Mouse (Mus musculus) thymus, adult 2 months (tissue): ENCODE measurements around the gene Strap.

Source experiments
- CTCF ChIP-seq: fragments of 200-500 bp; IDR thresholded peaks from 2 replicates; pipeline ENCODE4 v1.5.1; 2012; ENCODE audit warnings: mild to moderate bottlenecking, control low read depth, low read length, moderate library complexity, borderline replicate concordance; ENCODE audit not compliant: control insufficient read depth, poor library complexity, insufficient read depth; ENCODE audit errors: extremely low read depth
- POLR2A ChIP-seq: fragments of 200-500 bp; IDR thresholded peaks from 2 replicates; pipeline ENCODE4 v1.6.1; 2012; ENCODE audit warnings: mild to moderate bottlenecking, low read length, control low read depth, moderate library complexity; ENCODE audit not compliant: control insufficient read depth, poor library complexity, insufficient read depth; ENCODE audit errors: extremely low read depth

- TF ChIP-seq CTCF (no peak), POLR2A (no peak)
Measured at GRCm38 (mm10) chr6:137695046-137695445, 39.8 kb upstream of the Strap start.
